Comparison of ENCODE assay signal across 29 mouse cellular contexts in genomic region chr8:11403813-11404212, GRCm38 (mm10).
DNase-seq lines count a peak whose midpoint lies in the region; ATAC-seq and TF ChIP-seq lines count a peak whose summit lies in the region.
"Had no signal": no experiment of that assay in that cellular context is flagged by ENCODE, and none has a peak within 500 bp of the region (broad histone marks: within the 10 kb centered on the region; RNA-seq: fewer than 3 reads in every experiment).

No protein-coding gene starts in this region.

- TF ChIP-seq EP300 in lung, postnatal 0 days (IDR thresholded peaks at IDR 0.05), result peak; percentile 28; the same call in 1 of the 2 replicates

- 91% methylated on average over 9 of the region's 9 CpGs for WGBS in kidney, embryonic 15.5 days
- 93% methylated on average over 9 of the region's 9 CpGs for WGBS in kidney, embryonic 14.5 days
- WGBS in lung, postnatal 0 days, result 80% methylated on average over 9 of the region's 9 CpGs

- H3K27ac ChIP-seq in kidney, embryonic 15.5 days, result 0 out of 2 replicates have a peak overlapping the region, but pooled peaks have one; percentile 85
- H3K27ac ChIP-seq in kidney, embryonic 14.5 days (ENCODE audit: low read depth, low read length), result no peak overlapping the region
- peak overlapping the region; percentile 20; the same call in 1 of the 2 replicates for H3K27ac ChIP-seq in lung, postnatal 0 days (ENCODE audit: low read length)
- H3K27ac ChIP-seq in gastrocnemius, adult 2 months, result no peak overlapping the region
- H3K27ac ChIP-seq: embryonic facial prominence, embryonic 13.5 days; forebrain, embryonic 13.5 days; hindbrain, postnatal 0 days; limb, embryonic 13.5 days had no signal

- no peak for TF ChIP-seq CTCF in lung, postnatal 0 days (IDR thresholded peaks at IDR 0.05)
- TF ChIP-seq CTCF in gastrocnemius, adult 2 months (IDR thresholded peaks at IDR 0.05), result no peak

- H3K27me3 ChIP-seq in kidney, embryonic 15.5 days, result no peaks in the 10 kb centered on the region
- H3K27me3 ChIP-seq in kidney, embryonic 14.5 days (ENCODE audit: control insufficient read depth, insufficient read depth, low read length), result no peaks in the 10 kb centered on the region
- H3K27me3 ChIP-seq in lung, postnatal 0 days (replicated peaks; ENCODE audit: insufficient read depth, low read length), result no peaks in the 10 kb centered on the region
- H3K27me3 ChIP-seq: embryonic facial prominence, embryonic 13.5 days; forebrain, embryonic 13.5 days; limb, embryonic 13.5 days; Patski had no signal

- peaks cover 73% of the 10 kb centered on the region for H3K36me3 ChIP-seq in kidney, embryonic 15.5 days
- peaks cover 48% of the 10 kb centered on the region for H3K36me3 ChIP-seq in kidney, embryonic 14.5 days (ENCODE audit: control insufficient read depth, insufficient read depth, low read length)
- H3K36me3 ChIP-seq in lung, postnatal 0 days (ENCODE audit: insufficient read depth, low read length), result peaks cover 38% of the 10 kb centered on the region
- H3K36me3 ChIP-seq: G1E had no signal

- no peaks in the 10 kb centered on the region for H3K9me3 ChIP-seq in kidney, embryonic 15.5 days (replicated peaks)
- H3K9me3 ChIP-seq in kidney, embryonic 14.5 days (ENCODE audit: control insufficient read depth, low read length), result no peaks in the 10 kb centered on the region
- H3K9me3 ChIP-seq in lung, postnatal 0 days (ENCODE audit: low read length), result no peaks in the 10 kb centered on the region
- H3K9me3 ChIP-seq: embryonic facial prominence, embryonic 13.5 days; forebrain, embryonic 13.5 days; G1E; heart, embryonic 10.5 days; limb, embryonic 13.5 days had no signal

- peaks cover 54% of the 10 kb centered on the region for H3K4me1 ChIP-seq in kidney, embryonic 15.5 days
- peaks cover 12% of the 10 kb centered on the region; the same call in 1 of the 2 replicates for H3K4me1 ChIP-seq in kidney, embryonic 14.5 days (ENCODE audit: control insufficient read depth, insufficient read depth, low read length)
- peaks cover under 1% of the 10 kb centered on the region; the same call in 1 of the 2 replicates for H3K4me1 ChIP-seq in lung, postnatal 0 days (ENCODE audit: insufficient read depth, low read depth, low read length)

- H3K9ac ChIP-seq in kidney, embryonic 15.5 days, result no peak overlapping the region
- H3K9ac ChIP-seq in kidney, embryonic 14.5 days (ENCODE audit: low read depth, low read length), result no peak overlapping the region
- H3K9ac ChIP-seq in lung, postnatal 0 days (replicated peaks; ENCODE audit: low read depth), result no peak overlapping the region
- H3K9ac ChIP-seq: embryonic facial prominence, embryonic 13.5 days; forebrain, embryonic 13.5 days; limb, embryonic 13.5 days had no signal

- DNase-seq in lung, postnatal 0 days (ENCODE audit: low spot score), result peak; percentile 71
- DNase-seq in lung, postnatal 25 days (ENCODE audit: low spot score), result no peak
- DNase-seq in monocyte, adult 2 months (ENCODE audit: low read depth in 1 of 2, low spot score in 2 of 2), result peak; percentile 19 to 54
- no peak for DNase-seq in gastrocnemius, adult 2 months
- no peak for DNase-seq in urinary bladder, postnatal 14 days (ENCODE audit: low spot score)
- DNase-seq: adrenal gland, adult 2 months; cerebellum, adult 18-20 months; cerebellum, postnatal 14 days; heart, postnatal 4 days; kidney, adult 9 months; kidney, postnatal 36 days; lung, adult 2 months; retina, postnatal 1 day; right cerebral cortex, postnatal 25 days; spleen, adult 18-20 months; thymus, postnatal 25 days had no signal

- H3K4me2 ChIP-seq in kidney, embryonic 15.5 days, result no peak overlapping the region
- H3K4me2 ChIP-seq in kidney, embryonic 14.5 days (replicated peaks; ENCODE audit: low read depth, low read length), result no peak overlapping the region
- H3K4me2 ChIP-seq in lung, postnatal 0 days (replicated peaks; ENCODE audit: low read depth, low read length), result no peak overlapping the region
- H3K4me2 ChIP-seq: embryonic facial prominence, embryonic 13.5 days; forebrain, embryonic 13.5 days; limb, embryonic 13.5 days had no signal

- intact Hi-C loops in gastrocnemius, adult 2 months (cut with DNase I), result no loop called here

- no peak overlapping the region for H3K4me3 ChIP-seq in kidney, embryonic 15.5 days (replicated peaks)
- no peak overlapping the region for H3K4me3 ChIP-seq in kidney, embryonic 14.5 days (ENCODE audit: low read length)
- H3K4me3 ChIP-seq in lung, postnatal 0 days (ENCODE audit: low read depth, low read length), result no peak overlapping the region
- no peak overlapping the region for H3K4me3 ChIP-seq in gastrocnemius, adult 2 months
- H3K4me3 ChIP-seq: embryonic facial prominence, embryonic 13.5 days; erythroblast, embryonic 14.5 days; forebrain, embryonic 13.5 days; heart, embryonic 10.5 days; limb, embryonic 13.5 days had no signal

- no peak for ATAC-seq in kidney, embryonic 15.5 days (replicated peaks; ENCODE audit: low FRiP score)
- ATAC-seq in kidney, embryonic 14.5 days (ENCODE audit: low FRiP score, low TSS enrichment), result no peak
- ATAC-seq in lung, postnatal 0 days, result peak; percentile 22
- ATAC-seq in common myeloid progenitor, adult 5-6 weeks (replicated peaks; ENCODE audit: low read depth, poor library complexity, severe bottlenecking), result peak; percentile 83
- ATAC-seq: forebrain, embryonic 13.5 days; hindbrain, postnatal 0 days; intestine, embryonic 16.5 days; midbrain, embryonic 16.5 days; Patski had no signal

Comparison
In these comparisons a context has a peak if more than half of its experiments do, and no peak if none do; other contexts are left out.
1. H3K27ac ChIP-seq: peak in kidney, embryonic 15.5 days (single experiment) and lung, postnatal 0 days (single experiment); none in kidney, embryonic 14.5 days (single experiment) and gastrocnemius, adult 2 months (single experiment).
2. DNase-seq: peak in lung, postnatal 0 days (single experiment) and monocyte, adult 2 months (2 of 2); none in lung, postnatal 25 days (single experiment), gastrocnemius, adult 2 months (single experiment) and urinary bladder, postnatal 14 days (single experiment).
3. ATAC-seq: peak in lung, postnatal 0 days (single experiment) and common myeloid progenitor, adult 5-6 weeks (single experiment); none in kidney, embryonic 15.5 days (single experiment) and kidney, embryonic 14.5 days (single experiment).